Mouse (Mus musculus): ENCODE results near the gene Gucy2g. TPM values are rescaled to one million over a fixed set of nuclear protein-coding genes. Genes with fewer than 3 reads are reported as not detected.
"Not testable (repeated sequence)": the region's sequence is repeated elsewhere in the genome, so short reads cannot be mapped to it uniquely, and the experiment has no call there.

Gene Gucy2g
- polyA plus RNA-seq, 1 experiment from 2014 or later = not detected

GRCm38 (mm10) chr19:55166741-55167140 is 74.3 kb downstream of the Gucy2g start:
- Histone ChIP-seq H3K27ac (no peak overlapping the region), H3K27me3 (ENCODE audit: insufficient read depth, poor library complexity, severe bottlenecking) (no peaks in the 10 kb centered on the region), H3K36me3 (no peaks in the 10 kb centered on the region), H3K4me3 (no peak overlapping the region), H3K9me3 (peaks cover 4% of the 10 kb centered on the region; the same call in 1 of the 2 replicates), H3K4me1 (0 out of 2 replicates have a peak, but pooled peaks cover 11% of the 10 kb centered on the region)
- 86% methylated on average over 2 of the region's 2 CpGs for WGBS
- no peak for DNase-seq (ENCODE audit: low spot score)

GRCm38 (mm10) chr19:55165954-55166353 is 75.1 kb downstream of the Gucy2g start:
- 76% methylated on average over 4 of the region's 4 CpGs for WGBS
- 0 out of 2 replicates have a peak, but pooled peaks cover 11% of the 10 kb centered on the region for H3K4me1 ChIP-seq
- no peak overlapping the region for H3K27ac ChIP-seq
- no peaks in the 10 kb centered on the region for H3K36me3 ChIP-seq
- H3K9me3 ChIP-seq = peaks cover 4% of the 10 kb centered on the region; the same call in 1 of the 2 replicates
- H3K4me3 ChIP-seq = no peak overlapping the region
- no peak for DNase-seq (ENCODE audit: low spot score)
- no peaks in the 10 kb centered on the region for H3K27me3 ChIP-seq (ENCODE audit: insufficient read depth, poor library complexity, severe bottlenecking)

GRCm38 (mm10) chr19:55165183-55165865 is 75.7 kb downstream of the Gucy2g start:
- WGBS = 81% methylated on average over 1 of the region's 1 CpGs
- Histone ChIP-seq H3K4me3 (no peak overlapping the region), H3K36me3 (no peaks in the 10 kb centered on the region), H3K9me3 (peaks cover 4% of the 10 kb centered on the region; the same call in 1 of the 2 replicates), H3K27ac (no peak overlapping the region), H3K4me1 (0 out of 2 replicates have a peak, but pooled peaks cover 11% of the 10 kb centered on the region), H3K27me3 (ENCODE audit: insufficient read depth, poor library complexity, severe bottlenecking) (no peaks in the 10 kb centered on the region)
- DNase-seq (ENCODE audit: low spot score) = no peak

- 35% methylated on average over 1 of the region's 1 CpGs for whole genome bisulfite sequencing
- H3K9me3 ChIP-seq = no peaks in the 10 kb centered on the region
Measured at GRCm38 (mm10) chr19:55164162-55164561, 76.9 kb downstream of the Gucy2g start.

GRCm38 (mm10) chr19:55162271-55162670 is 78.8 kb downstream of the Gucy2g start:
- H3K9me3 ChIP-seq = no peaks in the 10 kb centered on the region
- 0 out of 2 replicates have a peak, but pooled peaks cover 11% of the 10 kb centered on the region for H3K4me1 ChIP-seq
- DNase-seq (ENCODE audit: low spot score) = no peak
- H3K36me3 ChIP-seq = no peaks in the 10 kb centered on the region
- WGBS = 75% methylated on average over 4 of the region's 4 CpGs
- H3K27ac ChIP-seq = no peak overlapping the region
- H3K4me3 ChIP-seq = no peak overlapping the region
- H3K27me3 ChIP-seq (ENCODE audit: insufficient read depth, poor library complexity, severe bottlenecking) = no peaks in the 10 kb centered on the region

More at GRCm38 (mm10) chr19:55164162-55164561, 76.9 kb downstream of the Gucy2g start:
- Histone ChIP-seq H3K4me1 (0 out of 2 replicates have a peak, but pooled peaks cover 11% of the 10 kb centered on the region), H3K36me3 (no peaks in the 10 kb centered on the region), H3K27me3 (ENCODE audit: insufficient read depth, poor library complexity, severe bottlenecking) (no peaks in the 10 kb centered on the region), H3K27ac (no peak overlapping the region), H3K4me3 (no peak overlapping the region)
- DNase-seq (ENCODE audit: low spot score) = no peak

- no peak for DNase-seq (ENCODE audit: low spot score)
- H3K27ac ChIP-seq = no peak overlapping the region
Measured at GRCm38 (mm10) chr19:55159826-55160225, 81.2 kb downstream of the Gucy2g start.

GRCm38 (mm10) chr19:55158606-55159005 is 82.4 kb downstream of the Gucy2g start:
- DNase-seq (ENCODE audit: low spot score) = no peak
- WGBS = 63% methylated on average over 8 of the region's 8 CpGs

More at GRCm38 (mm10) chr19:55159826-55160225, 81.2 kb downstream of the Gucy2g start:
- H3K27me3 ChIP-seq (ENCODE audit: insufficient read depth, poor library complexity, severe bottlenecking) = no peaks in the 10 kb centered on the region
- H3K9me3 ChIP-seq = no peaks in the 10 kb centered on the region
- H3K4me1 ChIP-seq = 0 out of 2 replicates have a peak, but pooled peaks cover 4% of the 10 kb centered on the region
- no peak overlapping the region for H3K4me3 ChIP-seq
- WGBS = 72% methylated on average over 6 of the region's 6 CpGs
- no peaks in the 10 kb centered on the region for H3K36me3 ChIP-seq

GRCm38 (mm10) chr19:55157029-55157428 is 84.0 kb downstream of the Gucy2g start:
- no peaks in the 10 kb centered on the region for H3K36me3 ChIP-seq
- no peaks in the 10 kb centered on the region for H3K27me3 ChIP-seq (ENCODE audit: insufficient read depth, poor library complexity, severe bottlenecking)
- no peak for DNase-seq (ENCODE audit: low spot score)
- no peaks in the 10 kb centered on the region for H3K4me1 ChIP-seq
- no peak overlapping the region for H3K27ac ChIP-seq
- no peaks in the 10 kb centered on the region for H3K9me3 ChIP-seq
- H3K4me3 ChIP-seq = no peak overlapping the region
- WGBS = 81% methylated on average over 7 of the region's 7 CpGs

More at GRCm38 (mm10) chr19:55158606-55159005, 82.4 kb downstream of the Gucy2g start:
- Histone ChIP-seq H3K4me3 (no peak overlapping the region), H3K27me3 (ENCODE audit: insufficient read depth, poor library complexity, severe bottlenecking) (no peaks in the 10 kb centered on the region), H3K9me3 (no peaks in the 10 kb centered on the region), H3K4me1 (no peaks in the 10 kb centered on the region), H3K27ac (no peak overlapping the region), H3K36me3 (no peaks in the 10 kb centered on the region)

GRCm38 (mm10) chr19:55152983-55153382 is 88.1 kb downstream of the Gucy2g start:
- H3K27ac ChIP-seq = no peak overlapping the region
- H3K9me3 ChIP-seq = no peaks in the 10 kb centered on the region
- H3K4me3 ChIP-seq = no peak overlapping the region
- DNase-seq (ENCODE audit: low spot score) = no peak
- H3K36me3 ChIP-seq = no peaks in the 10 kb centered on the region
- WGBS = 84% methylated on average over 6 of the region's 6 CpGs
- H3K4me1 ChIP-seq = no peaks in the 10 kb centered on the region
- no peaks in the 10 kb centered on the region for H3K27me3 ChIP-seq (ENCODE audit: insufficient read depth, poor library complexity, severe bottlenecking)

- not testable (repeated sequence) for H3K36me3 ChIP-seq; H3K4me3 ChIP-seq; H3K27ac ChIP-seq; H3K9me3 ChIP-seq; DNase-seq (ENCODE audit: low spot score); H3K4me1 ChIP-seq; H3K27me3 ChIP-seq (ENCODE audit: insufficient read depth, poor library complexity, severe bottlenecking)
- 61% methylated on average over 6 of the region's 6 CpGs for WGBS
Measured at GRCm38 (mm10) chr19:55152274-55152673, 88.8 kb downstream of the Gucy2g start.

- Histone ChIP-seq H3K9me3 (no peaks in the 10 kb centered on the region), H3K27ac (no peak overlapping the region), H3K27me3 (ENCODE audit: insufficient read depth, poor library complexity, severe bottlenecking) (no peaks in the 10 kb centered on the region), H3K4me1 (peaks cover 7% of the 10 kb centered on the region), H3K4me3 (no peak overlapping the region), H3K36me3 (no peaks in the 10 kb centered on the region)
- no peak for DNase-seq (ENCODE audit: low spot score)
- 82% methylated on average over 6 of the region's 6 CpGs for WGBS
Measured at GRCm38 (mm10) chr19:55149646-55150045, 91.4 kb downstream of the Gucy2g start.

GRCm38 (mm10) chr19:55148109-55148508 is 92.9 kb downstream of the Gucy2g start:
- no peak overlapping the region for H3K4me3 ChIP-seq

More at GRCm38 (mm10) chr19:55148109-55148508, 92.9 kb downstream of the Gucy2g start:
- Histone ChIP-seq H3K4me1 (peaks cover 20% of the 10 kb centered on the region), H3K36me3 (no peaks in the 10 kb centered on the region), H3K27me3 (ENCODE audit: insufficient read depth, poor library complexity, severe bottlenecking) (no peaks in the 10 kb centered on the region), H3K27ac (no peak overlapping the region), H3K9me3 (no peaks in the 10 kb centered on the region)
- DNase-seq (ENCODE audit: low spot score) = no peak
- 82% methylated on average over 6 of the region's 6 CpGs for WGBS

Measured in heart, embryonic 10.5 days (tissue).